Mouse (Mus musculus): ENCODE data around the gene Rbfox1.

- TF ChIP-seq MYOG (IDR thresholded peaks at IDR 0.05; ENCODE audit: control insufficient read depth, extremely low read depth, insufficient read length) = no peak
- TF ChIP-seq MAX (IDR thresholded peaks at IDR 0.05) = no peak
- no peak for TF ChIP-seq CTCF (IDR thresholded peaks at IDR 0.05; ENCODE audit: control insufficient read depth, insufficient read depth, insufficient read length)
- no peak for TF ChIP-seq USF1 (IDR thresholded peaks at IDR 0.05; ENCODE audit: low read depth)
- no peak for TF ChIP-seq CEBPB (IDR thresholded peaks at IDR 0.05; ENCODE audit: low read depth)
- TF ChIP-seq MYOD1 (IDR thresholded peaks at IDR 0.05; ENCODE audit: control insufficient read depth, insufficient read length, low read depth) = no peak
Measured at GRCm38 (mm10) chr16:6997109-6997508, 1112.0 kb downstream of the Rbfox1 start.

Measured in C2C12 (cell line).